Mouse (Mus musculus) lung, embryonic 16.5 days (tissue): ENCODE data around the gene Ms4a18. TPM values are rescaled to one million over a fixed set of nuclear protein-coding genes. Genes with fewer than 3 reads are reported as not detected.
"Not testable (repeated sequence)": the region's sequence is repeated elsewhere in the genome, so short reads cannot be mapped to it uniquely, and the experiment has no call there.

Experiments used
- ATAC-seq: fragments of 200-750 bp; cut with Nextera tagmentation; 2 replicates; pipeline ENCODE4 v1.8.0; 2017; ENCODE audit warnings: low read depth, mild to moderate bottlenecking, moderate library complexity
- H3K27ac ChIP-seq: fragments of 300-500 bp; sonication (generic); 2 replicates; pipeline ENCODE4 v1.5.1; 2014; ENCODE audit warnings: mild to moderate bottlenecking, control low read depth, low read length
- H3K27me3 ChIP-seq: fragments of 300-500 bp; sonication (generic); 2 replicates; pipeline ENCODE4 v1.6.1; 2014; ENCODE audit warnings: low read depth, low read length, mixed read lengths; ENCODE audit not compliant: control insufficient read depth, insufficient read depth
- H3K36me3 ChIP-seq: fragments of 300-500 bp; sonication (generic); 2 replicates; pipeline ENCODE4 v1.6.1; 2014; ENCODE audit warnings: low read length; ENCODE audit not compliant: control insufficient read depth, insufficient read depth
- H3K4me1 ChIP-seq: fragments of 300-500 bp; sonication (generic); replicated peaks from 2 replicates; pipeline ENCODE4 v1.6.1; 2014; ENCODE audit warnings: low read length, mixed read lengths; ENCODE audit not compliant: control insufficient read depth, insufficient read depth
- H3K4me2 ChIP-seq: fragments of 300-500 bp; sonication (generic); 2 replicates; pipeline ENCODE4 v1.6.1; 2014; ENCODE audit warnings: low read depth, low read length, control low read depth
- H3K4me3 ChIP-seq: fragments of 300-500 bp; sonication (generic); 2 replicates; pipeline ENCODE4 v1.5.1; 2014; ENCODE audit warnings: mild to moderate bottlenecking, low read length, control low read depth
- H3K9ac ChIP-seq: fragments of 300-500 bp; sonication (generic); 2 replicates; pipeline ENCODE4 v1.6.1; 2014; ENCODE audit warnings: low read length, control low read depth
- H3K9me3 ChIP-seq: fragments of 300-500 bp; sonication (generic); 2 replicates; pipeline ENCODE4 v1.6.1; 2016; ENCODE audit warnings: low read length; ENCODE audit not compliant: control insufficient read depth
- WGBS: fragments of 180-500 bp; shearing (Covaris S2); extraction: QIAGEN DNeasy Blood & Tissue Kit; methylation state at CpG from one replicate; pipeline ENCODE4 v1.1.7; 2014; 5-methylcytosine and 5-hydroxymethylcytosine counted together
- polyA plus RNA-seq: library from polyadenylated mRNA; unstranded; fragments of >200 nt; fragmentation: Nextera tagmentation; extraction: Ambion mirVana; gene quantifications from 2 replicates; pipeline ENCODE4 v1.2.1, GENCODE M21; 2015

The Ms4a18 gene
- polyA plus RNA-seq: not detected in 2 replicates

- WGBS: 84% methylated on average over 3 of the region's 3 CpGs
- no peak within 1 kb of the TSS for H3K4me3 ChIP-seq
- H3K4me1 ChIP-seq: no peaks in the 10 kb centered on the region
- H3K9me3 ChIP-seq: no peaks in the 10 kb centered on the region
- no peak within 1 kb of the TSS for H3K27ac ChIP-seq
- no peaks in the 10 kb centered on the region for H3K36me3 ChIP-seq
- ATAC-seq: no peak
- no peak within 1 kb of the TSS for H3K4me2 ChIP-seq
- no peak within 1 kb of the TSS for H3K9ac ChIP-seq
- no peaks in the 10 kb centered on the region for H3K27me3 ChIP-seq
These were observed at the start of gene Ms4a18 for GRCm38 (mm10) chr19:11017891-11018290. Gene Ms4a18 (minus strand): TSS chr19:11018031.

DNA sequence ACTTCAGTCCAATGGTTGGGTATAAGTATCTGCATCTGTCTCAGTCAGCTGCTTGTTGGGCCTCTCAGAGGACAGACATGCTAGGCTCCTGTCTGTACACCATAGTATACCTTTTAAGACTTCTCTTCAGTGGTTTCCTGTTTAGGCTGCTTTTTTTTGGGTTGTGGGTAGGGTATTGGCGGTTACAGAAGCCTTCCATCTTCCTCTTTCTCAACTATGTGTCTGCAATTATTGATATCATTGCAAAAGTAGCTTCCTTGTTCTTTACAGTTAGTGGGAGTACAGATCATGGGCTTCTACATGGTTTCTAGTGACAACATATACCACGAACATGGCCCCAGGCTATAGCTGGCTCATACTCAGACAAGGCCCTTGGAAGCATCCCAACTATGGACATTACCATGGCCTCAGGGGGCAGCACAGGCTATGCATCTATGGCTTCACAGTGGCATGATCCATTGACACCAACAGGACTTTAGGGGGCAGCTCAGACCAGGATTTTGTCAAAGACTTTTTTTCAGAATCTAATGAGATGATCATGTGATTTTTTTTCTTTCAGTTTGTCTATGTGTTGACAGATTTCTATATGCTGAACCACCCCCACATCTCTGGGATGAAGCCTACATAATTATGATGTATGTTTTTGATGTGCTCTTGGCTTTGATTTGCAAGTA, 47.5 kb upstream of the Ms4a18 start:
- Histone ChIP-seq H3K9ac (no peak overlapping the region), H3K4me3 (no peak overlapping the region), H3K36me3 (no peaks in the 10 kb centered on the region), H3K4me2 (no peak overlapping the region), H3K9me3 (no peaks in the 10 kb centered on the region), H3K27me3 (no peaks in the 10 kb centered on the region), H3K27ac (no peak overlapping the region), H3K4me1 (no peaks in the 10 kb centered on the region)
- 68% methylated on average over 2 of the region's 2 CpGs for WGBS
- ATAC-seq: no peak

GRCm38 (mm10) chr19:11060900-11061299, 43.1 kb upstream of the Ms4a18 start:
- Histone ChIP-seq H3K36me3 (no peaks in the 10 kb centered on the region), H3K4me2 (no peak overlapping the region), H3K9ac (no peak overlapping the region), H3K27ac (no peak overlapping the region), H3K9me3 (no peaks in the 10 kb centered on the region), H3K4me3 (no peak overlapping the region), H3K27me3 (no peaks in the 10 kb centered on the region), H3K4me1 (no peaks in the 10 kb centered on the region)
- 77% methylated on average over 1 of the region's 1 CpGs for WGBS
- ATAC-seq: no peak

DNA sequence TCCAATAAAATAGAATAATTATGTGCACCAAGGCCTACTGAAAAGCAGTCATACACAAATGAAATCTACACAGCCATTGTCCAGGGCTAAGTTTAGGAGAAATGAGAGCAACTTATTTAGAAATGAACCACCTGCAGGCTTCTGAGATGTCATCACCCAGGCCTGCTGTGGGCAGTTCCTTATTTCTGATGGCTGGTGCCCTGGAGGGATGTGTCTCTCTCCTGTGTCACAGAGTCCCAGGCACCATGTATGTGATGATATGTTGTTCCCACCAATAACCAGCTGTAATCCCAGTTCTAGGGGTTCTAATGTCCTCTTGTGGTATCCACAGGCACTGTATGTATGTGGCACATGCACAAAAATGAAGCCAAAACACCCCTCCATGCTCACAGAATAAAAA, 42.1 kb upstream of the Ms4a18 start:
- H3K4me1 ChIP-seq: no peaks in the 10 kb centered on the region
- ATAC-seq: no peak
- no peak overlapping the region for H3K4me2 ChIP-seq
- H3K4me3 ChIP-seq: no peak overlapping the region
- H3K36me3 ChIP-seq: no peaks in the 10 kb centered on the region
- H3K9ac ChIP-seq: no peak overlapping the region
- no peaks in the 10 kb centered on the region for H3K9me3 ChIP-seq
- no peaks in the 10 kb centered on the region for H3K27me3 ChIP-seq
- H3K27ac ChIP-seq: no peak overlapping the region

- not testable (repeated sequence) for H3K9me3 ChIP-seq, H3K27me3 ChIP-seq, H3K27ac ChIP-seq, H3K4me3 ChIP-seq, H3K9ac ChIP-seq, H3K4me1 ChIP-seq, H3K36me3 ChIP-seq, ATAC-seq, H3K4me2 ChIP-seq
- WGBS: 89% methylated on average over 1 of the region's 1 CpGs
These were observed 37.9 kb upstream of the Ms4a18 start for GRCm38 (mm10) chr19:11055700-11056099.

- Histone ChIP-seq H3K27ac (no peak overlapping the region), H3K9me3 (no peaks in the 10 kb centered on the region), H3K4me3 (no peak overlapping the region), H3K27me3 (no peaks in the 10 kb centered on the region), H3K4me2 (no peak overlapping the region), H3K4me1 (no peaks in the 10 kb centered on the region), H3K9ac (no peak overlapping the region), H3K36me3 (no peaks in the 10 kb centered on the region)
- no peak for ATAC-seq
- WGBS: 51% methylated on average over 3 of the region's 3 CpGs
These were observed 35.4 kb upstream of the Ms4a18 start for GRCm38 (mm10) chr19:11053277-11053676.

- ATAC-seq: no peak
- H3K36me3 ChIP-seq: no peaks in the 10 kb centered on the region
- 51% methylated on average over 5 of the region's 5 CpGs for WGBS
- no peaks in the 10 kb centered on the region for H3K4me1 ChIP-seq
- H3K4me2 ChIP-seq: no peak overlapping the region
- H3K27me3 ChIP-seq: no peaks in the 10 kb centered on the region
- no peak overlapping the region for H3K27ac ChIP-seq
- no peak overlapping the region for H3K4me3 ChIP-seq
- no peaks in the 10 kb centered on the region for H3K9me3 ChIP-seq
- H3K9ac ChIP-seq: no peak overlapping the region
These were observed 35.0 kb upstream of the Ms4a18 start for GRCm38 (mm10) chr19:11052877-11053276.

GRCm38 (mm10) chr19:11050286-11050685, 32.5 kb upstream of the Ms4a18 start:
- no peaks in the 10 kb centered on the region for H3K27me3 ChIP-seq
- WGBS: 56% methylated on average over 2 of the region's 2 CpGs
- no peaks in the 10 kb centered on the region for H3K4me1 ChIP-seq

DNA sequence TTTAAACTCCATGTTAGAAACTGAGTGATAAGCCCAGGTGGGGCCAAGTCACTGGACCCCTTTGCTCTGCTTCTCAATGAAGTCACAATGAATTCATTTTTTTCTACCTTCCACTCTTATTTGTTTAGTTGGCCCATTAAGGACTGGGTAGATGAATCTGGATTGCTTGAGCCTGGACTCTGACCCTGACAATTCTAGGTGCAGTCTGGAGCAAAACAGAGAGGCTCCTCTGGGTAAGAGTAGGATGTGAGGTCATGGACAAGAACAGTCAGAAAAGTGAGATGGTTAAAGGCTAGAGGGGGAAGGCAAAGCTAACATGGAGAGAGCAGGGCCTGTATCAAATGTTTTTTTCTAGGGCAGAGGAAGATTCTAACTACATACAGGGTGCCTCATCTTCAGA, 31.6 kb upstream of the Ms4a18 start:
- H3K4me3 ChIP-seq: no peak overlapping the region
- H3K9ac ChIP-seq: no peak overlapping the region
- H3K36me3 ChIP-seq: no peaks in the 10 kb centered on the region
- no peaks in the 10 kb centered on the region for H3K4me1 ChIP-seq
- no peak overlapping the region for H3K4me2 ChIP-seq
- H3K9me3 ChIP-seq: no peaks in the 10 kb centered on the region
- no peak for ATAC-seq
- no peaks in the 10 kb centered on the region for H3K27me3 ChIP-seq
- H3K27ac ChIP-seq: no peak overlapping the region

More at GRCm38 (mm10) chr19:11050286-11050685, 32.5 kb upstream of the Ms4a18 start:
- no peak for ATAC-seq
- no peak overlapping the region for H3K4me2 ChIP-seq
- no peak overlapping the region for H3K4me3 ChIP-seq
- no peak overlapping the region for H3K27ac ChIP-seq
- no peaks in the 10 kb centered on the region for H3K9me3 ChIP-seq
- H3K9ac ChIP-seq: no peak overlapping the region
- no peaks in the 10 kb centered on the region for H3K36me3 ChIP-seq

GRCm38 (mm10) chr19:11048503-11048902, 30.7 kb upstream of the Ms4a18 start:
- no peak overlapping the region for H3K9ac ChIP-seq
- no peak overlapping the region for H3K27ac ChIP-seq
- H3K9me3 ChIP-seq: no peaks in the 10 kb centered on the region
- H3K4me1 ChIP-seq: no peaks in the 10 kb centered on the region
- no peak for ATAC-seq
- 33% methylated on average over 1 of the region's 1 CpGs for WGBS
- H3K27me3 ChIP-seq: no peaks in the 10 kb centered on the region
- no peaks in the 10 kb centered on the region for H3K36me3 ChIP-seq
- no peak overlapping the region for H3K4me2 ChIP-seq
- no peak overlapping the region for H3K4me3 ChIP-seq
